Mouse (Mus musculus) adrenal gland (tissue): ENCODE measurements around the gene Cdk15.

ENCODE experiments used
- intact Hi-C: fragments of 180-260 bp; cut with DNase I; formaldehyde crosslinking; loops from one replicate; pipeline ENCODE4 v1.15.1; 2025

Cdk15 gene

GRCm38 (mm10) chr1:59321076-59321879 lies 64.6 kb downstream of the Cdk15 start:
- intact Hi-C loops = no loop called here

DNA sequence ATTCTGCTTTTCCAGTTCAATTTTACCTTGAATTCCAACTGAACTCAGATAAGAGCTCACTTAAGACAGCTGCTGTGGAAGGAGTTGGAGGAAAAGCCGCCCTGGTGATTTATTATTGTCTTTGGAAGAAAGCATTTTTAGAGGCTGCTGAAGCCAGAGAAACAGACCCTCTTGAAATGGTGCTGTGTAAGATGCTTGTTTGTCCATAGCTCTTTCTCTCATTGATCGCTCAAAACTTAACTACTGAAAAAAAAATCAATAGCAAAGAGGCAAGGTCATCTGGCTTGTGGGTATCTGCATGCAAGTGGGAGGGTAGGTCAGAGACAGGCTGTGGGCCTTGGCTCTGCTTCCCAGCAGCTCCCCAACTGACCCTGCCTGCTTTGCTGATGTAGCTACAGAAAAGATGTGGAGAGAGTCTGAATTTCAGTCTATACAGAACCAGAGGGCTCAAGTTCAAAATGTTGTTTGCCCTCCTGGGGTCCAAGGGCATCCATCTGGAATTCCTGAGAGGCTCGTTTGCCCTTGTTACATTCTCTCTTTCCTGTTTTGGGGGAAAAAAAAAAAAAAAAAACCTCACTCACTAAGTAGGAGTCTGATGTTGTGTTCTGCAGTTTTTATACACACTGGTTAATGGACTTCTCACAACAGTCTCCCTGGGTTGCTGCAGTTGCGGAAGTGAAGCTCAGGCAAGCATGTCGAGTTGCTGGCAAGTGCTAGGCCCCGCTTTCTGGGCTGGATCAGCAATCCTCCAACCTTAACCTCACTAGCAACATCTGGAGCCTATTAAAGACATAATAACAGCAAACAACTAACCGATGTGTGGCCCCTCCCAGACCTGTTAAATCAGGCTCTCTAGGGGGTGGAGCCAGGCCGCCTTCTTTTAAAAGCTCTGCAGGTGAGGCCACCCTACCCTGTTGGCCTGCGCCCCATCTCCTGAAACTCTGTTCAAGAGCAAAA lies 65.5 kb downstream of the Cdk15 start:
- intact Hi-C loops = no loop called here

GRCm38 (mm10) chr1:59326854-59327395 lies 70.2 kb downstream of the Cdk15 start:
- intact Hi-C loops = no loop called here

DNA sequence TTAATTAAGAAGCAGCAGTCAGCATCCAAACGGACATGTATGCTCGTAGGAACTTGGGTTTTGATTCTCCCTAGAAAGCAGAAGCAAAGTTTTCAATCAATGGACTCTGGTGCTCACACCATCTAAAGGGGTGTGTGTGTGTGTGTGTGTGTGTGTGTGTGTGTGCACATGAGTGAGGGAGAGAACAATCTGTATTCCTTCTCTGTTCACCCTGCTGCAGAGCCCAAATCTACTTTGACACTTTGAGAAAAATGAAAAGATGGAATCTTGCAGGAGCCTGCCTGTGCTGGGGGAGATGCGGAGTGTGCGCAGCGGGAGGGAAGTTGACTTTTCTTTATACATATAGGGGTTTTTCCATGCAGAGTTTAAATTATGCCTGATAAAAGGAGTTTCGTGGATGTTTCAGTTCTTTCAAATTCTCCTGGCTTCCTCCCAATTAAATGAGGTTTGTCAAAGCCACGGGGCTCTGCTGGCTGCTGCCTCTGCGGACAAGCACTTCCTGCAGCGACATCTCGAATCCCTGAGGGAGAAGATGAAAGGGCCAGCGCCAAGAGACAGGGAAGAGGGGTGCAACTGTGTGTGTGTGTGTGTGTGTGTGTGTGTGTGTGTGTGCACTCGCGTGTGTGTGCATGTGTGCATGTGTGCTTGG lies 76.2 kb downstream of the Cdk15 start:
- intact Hi-C loops = no loop called here

- intact Hi-C loops = no loop called here
These were observed 76.7 kb downstream of the Cdk15 start for GRCm38 (mm10) chr1:59333386-59333759.

DNA sequence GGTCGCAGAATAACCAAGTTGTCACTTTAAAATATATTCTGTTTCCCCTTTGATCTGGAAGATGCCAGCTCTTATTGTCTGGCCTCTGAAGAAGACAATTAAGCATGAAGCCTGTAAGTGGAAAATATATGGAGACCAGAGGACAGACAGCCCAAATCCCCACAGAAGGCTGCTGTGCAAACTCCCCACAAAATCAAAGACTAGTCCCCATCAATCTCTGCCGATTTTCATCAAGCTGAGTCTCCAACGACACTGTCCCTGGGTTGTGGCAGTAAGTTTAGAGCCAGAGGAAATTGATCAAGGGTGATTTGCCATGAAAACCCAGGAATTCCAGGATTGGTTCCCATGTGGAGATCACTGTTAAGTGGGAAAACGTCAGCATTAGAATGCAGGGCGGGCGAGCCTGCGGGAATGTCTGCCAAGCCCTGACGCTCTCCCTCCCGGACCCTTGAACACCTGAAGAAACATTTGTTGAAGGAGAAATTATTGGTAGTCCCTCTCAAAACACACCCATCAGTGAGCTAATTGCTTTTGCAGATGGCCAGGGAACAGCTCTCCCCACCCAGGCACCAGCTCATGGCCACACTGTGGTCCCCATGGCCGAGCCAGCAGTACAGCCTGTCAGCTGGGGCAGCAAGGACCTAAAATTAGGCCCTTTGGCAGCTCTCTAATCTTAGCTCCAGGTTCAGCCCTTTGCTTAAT lies 77.3 kb downstream of the Cdk15 start:
- intact Hi-C loops = no loop called here

DNA sequence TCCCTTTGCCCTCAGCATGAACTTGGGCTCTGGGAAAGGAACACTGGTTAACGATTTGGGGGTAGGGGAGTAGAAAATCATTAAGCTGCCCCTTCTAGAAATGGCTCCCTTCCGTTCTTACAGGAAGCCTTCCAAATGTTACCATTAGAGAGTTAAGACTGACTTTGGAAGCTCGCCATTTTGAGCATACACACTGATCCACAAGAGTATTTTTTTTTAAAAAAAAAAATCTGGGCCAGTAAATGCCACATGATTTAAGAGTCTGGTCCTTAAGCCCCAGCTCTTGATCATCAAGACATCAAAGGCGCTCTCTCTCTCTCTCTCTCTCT lies 77.8 kb downstream of the Cdk15 start:
- intact Hi-C loops = no loop called here

GRCm38 (mm10) chr1:59336256-59336655 lies 79.5 kb downstream of the Cdk15 start:
- intact Hi-C loops = no loop called here

- intact Hi-C loops = no loop called here
These were observed 84.3 kb downstream of the Cdk15 start for GRCm38 (mm10) chr1:59340814-59341588.

DNA sequence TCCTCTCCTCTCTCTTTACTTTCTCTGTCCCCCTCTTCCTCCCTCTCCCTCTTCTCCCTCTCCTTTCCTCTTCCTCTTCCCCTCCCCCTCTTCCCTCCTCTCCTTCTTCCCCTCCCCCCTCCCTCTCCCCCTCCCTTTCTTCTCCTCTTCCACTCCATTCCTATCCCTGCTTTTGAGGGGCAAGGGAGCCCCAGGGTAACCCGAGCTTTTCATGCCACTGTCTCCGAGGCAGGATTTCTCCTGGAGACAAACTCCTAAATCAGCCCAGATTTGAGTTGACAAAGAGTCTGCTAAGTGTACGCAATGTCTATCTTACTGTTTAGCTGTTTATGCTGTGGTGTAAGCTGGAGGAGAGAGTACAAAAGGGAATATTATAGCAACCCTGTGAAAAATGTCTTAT lies 85.0 kb downstream of the Cdk15 start:
- intact Hi-C loops = no loop called here

- intact Hi-C loops = no loop called here
These were observed 85.4 kb downstream of the Cdk15 start for GRCm38 (mm10) chr1:59342146-59342545.

DNA sequence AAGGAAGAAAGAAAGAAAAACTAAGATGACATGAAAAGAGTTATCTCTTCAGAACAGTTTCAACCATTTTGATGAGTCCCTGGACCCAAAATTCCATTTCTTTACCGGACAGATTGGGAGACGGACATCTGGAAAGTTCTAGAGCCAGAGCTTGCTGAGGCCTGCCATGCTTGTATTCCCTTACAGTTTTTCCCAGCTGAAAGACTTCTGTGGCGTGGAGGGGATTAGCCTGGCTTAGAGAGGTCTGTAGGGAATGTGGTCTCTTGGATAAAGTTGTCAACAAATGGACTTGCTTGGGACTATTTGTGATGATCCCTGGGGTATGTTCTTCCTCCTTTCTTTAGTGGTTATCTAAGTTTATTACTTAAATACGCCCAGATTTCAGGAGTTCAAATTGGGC lies 96.0 kb downstream of the Cdk15 start:
- intact Hi-C loops = no loop called here

GRCm38 (mm10) chr1:59355440-59355839 lies 98.7 kb downstream of the Cdk15 start:
- intact Hi-C loops = no loop called here

GRCm38 (mm10) chr1:59359136-59359535 lies 102.4 kb downstream of the Cdk15 start:
- intact Hi-C loops = no loop called here

DNA sequence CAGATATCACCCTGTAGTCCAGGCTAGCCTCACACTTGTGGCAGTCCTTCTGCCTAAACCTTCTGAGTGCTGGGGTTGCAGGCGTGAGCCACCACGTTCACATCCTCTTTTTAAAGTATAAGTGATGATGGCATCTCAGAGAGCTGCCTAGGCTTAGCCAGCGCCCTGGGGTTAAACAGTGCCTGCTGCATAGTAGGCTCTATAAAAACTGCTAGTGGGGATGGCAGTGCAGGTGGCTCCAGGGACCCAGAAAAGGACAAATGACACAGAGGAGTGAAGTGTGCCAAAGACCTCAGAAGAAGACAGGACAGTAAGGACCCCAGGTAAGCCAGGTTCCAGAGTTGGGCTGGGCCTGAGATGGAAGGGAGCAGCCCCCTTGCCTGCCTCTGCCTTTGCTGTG lies 104.1 kb downstream of the Cdk15 start:
- intact Hi-C loops = no loop called here

DNA sequence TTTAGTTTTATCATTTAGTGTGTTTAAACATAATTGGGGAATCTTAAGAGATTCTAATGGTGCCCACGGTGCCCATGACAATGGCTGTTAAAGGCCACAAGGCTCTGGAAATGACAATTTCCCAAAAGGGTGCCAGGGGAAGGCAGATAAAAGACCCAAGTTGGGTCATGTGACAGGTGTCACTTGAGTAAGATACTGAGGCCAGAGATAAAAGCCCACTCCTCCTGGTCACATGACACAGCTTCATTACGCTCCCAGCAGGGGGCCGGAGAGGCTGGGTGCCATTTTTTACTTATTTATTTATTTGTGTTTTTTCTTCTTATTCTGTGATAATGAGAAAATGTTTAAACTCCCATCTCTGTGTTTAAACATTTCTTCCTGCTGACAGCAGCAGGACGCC lies 104.8 kb downstream of the Cdk15 start:
- intact Hi-C loops = no loop called here

DNA sequence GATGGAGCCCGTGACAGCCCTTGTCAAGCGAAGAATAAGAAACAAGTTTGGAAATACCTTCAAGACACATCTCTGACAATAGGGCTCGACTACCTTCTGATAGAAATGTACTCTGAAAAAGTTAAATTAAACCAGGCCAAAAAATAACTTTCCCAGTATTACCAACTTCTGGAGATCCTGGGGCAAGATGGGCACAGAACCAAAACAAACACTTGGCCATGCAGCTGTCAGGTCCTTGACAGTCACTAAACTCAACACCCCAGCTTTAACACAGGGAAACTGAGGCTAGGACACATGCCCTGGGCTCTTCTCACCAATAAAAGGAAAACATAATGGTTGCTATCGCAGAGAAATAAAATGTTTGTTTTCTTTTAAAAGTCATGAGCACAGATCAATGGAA lies 105.3 kb downstream of the Cdk15 start:
- intact Hi-C loops = no loop called here

DNA sequence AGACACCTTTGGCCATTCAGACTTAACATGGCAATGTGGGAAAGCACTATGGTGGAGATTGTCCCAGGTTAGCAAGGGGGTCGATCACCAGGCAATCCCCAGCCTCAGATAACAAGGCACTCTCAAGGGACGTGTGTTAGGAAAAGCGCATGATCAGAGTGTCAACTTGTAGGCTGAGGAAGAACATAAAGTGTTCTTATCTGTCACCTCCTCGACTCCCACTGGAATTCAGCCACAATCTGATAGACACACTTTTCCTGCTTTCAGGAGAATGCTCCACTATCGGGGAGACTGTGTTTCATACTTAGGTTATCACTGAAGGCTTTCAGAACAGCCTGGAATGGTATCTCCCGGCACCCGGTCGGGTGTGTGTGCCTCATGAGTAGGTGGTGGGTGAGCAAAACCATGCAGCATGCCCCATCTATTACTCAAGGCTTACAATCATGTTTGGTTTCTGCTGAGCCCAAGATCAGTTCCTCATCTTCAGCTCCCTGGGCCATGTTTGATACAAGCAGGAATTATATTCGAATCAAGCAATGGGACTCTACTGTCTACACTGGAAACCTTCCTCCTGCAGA lies 107.8 kb downstream of the Cdk15 start:
- intact Hi-C loops = no loop called here

DNA sequence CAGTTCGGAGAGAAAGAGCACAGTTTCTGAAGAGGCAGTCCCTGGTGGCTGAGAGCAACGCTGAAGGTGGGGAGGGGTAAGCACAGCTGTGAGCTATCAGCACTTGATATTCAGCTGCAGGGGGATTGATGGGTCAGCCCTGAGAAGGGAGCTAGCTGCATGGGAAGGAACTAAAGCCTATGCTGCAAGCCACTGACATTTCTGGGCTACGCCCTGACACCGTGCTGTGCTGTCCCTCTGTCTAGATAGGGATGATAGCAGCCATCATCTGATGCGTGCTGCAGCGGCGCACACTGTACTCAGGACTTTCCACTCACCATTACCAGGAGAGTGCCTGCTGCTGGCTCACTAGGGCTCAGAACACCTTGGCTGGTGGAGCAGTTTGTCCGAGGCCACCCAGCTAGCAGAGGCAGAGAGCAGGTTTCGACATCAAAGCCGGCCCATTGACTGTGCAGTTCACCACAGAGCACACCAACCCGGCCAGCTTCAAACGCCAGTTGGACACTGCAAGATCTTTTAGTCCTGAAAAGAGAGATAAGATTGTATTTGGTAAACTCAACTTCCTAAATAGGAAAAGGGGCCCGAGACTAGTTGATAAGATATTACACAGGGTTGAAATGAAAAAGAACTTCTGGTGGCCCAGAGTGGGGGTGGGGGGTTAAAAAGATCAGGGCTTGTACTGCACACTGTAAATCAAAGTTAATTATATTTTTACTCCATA lies 111.4 kb downstream of the Cdk15 start:
- intact Hi-C loops = no loop called here
